Mouse (Mus musculus) hindbrain, embryonic 12.5 days (tissue): ENCODE results near the gene Tbc1d10a. TPM values are rescaled to one million over a fixed set of nuclear protein-coding genes. Genes with fewer than 3 reads are reported as not detected.
"Not testable (repeated sequence)": the region's sequence is repeated elsewhere in the genome, so short reads cannot be mapped to it uniquely, and the experiment has no call there.

Source experiments
- ATAC-seq: fragments of 200-750 bp; cut with Nextera tagmentation; 2 replicates; pipeline ENCODE4 v1.8.0; 2017; ENCODE audit warnings: moderate TSS enrichment; ENCODE audit not compliant: low FRiP score
- H3K27ac ChIP-seq: fragments of 300-500 bp; sonication (generic); 2 replicates; pipeline ENCODE4 v1.5.1; 2016; ENCODE audit warnings: mild to moderate bottlenecking
- H3K27me3 ChIP-seq: fragments of 300-500 bp; sonication (generic); 2 replicates; pipeline ENCODE4 v1.6.1; 2016; ENCODE audit warnings: mild to moderate bottlenecking
- H3K36me3 ChIP-seq: fragments of 300-500 bp; sonication (generic); 2 replicates; pipeline ENCODE4 v1.6.1; 2016; ENCODE audit warnings: mild to moderate bottlenecking
- H3K4me1 ChIP-seq: fragments of 300-500 bp; sonication (generic); 2 replicates; pipeline ENCODE4 v1.6.1; 2016
- H3K4me2 ChIP-seq: fragments of 300-500 bp; sonication (generic); replicated peaks from 2 replicates; pipeline ENCODE4 v1.6.1; 2016; ENCODE audit warnings: mild to moderate bottlenecking
- H3K4me3 ChIP-seq: fragments of 300-500 bp; sonication (generic); 2 replicates; pipeline ENCODE4 v1.5.1; 2016; ENCODE audit warnings: mild to moderate bottlenecking
- H3K9ac ChIP-seq: fragments of 300-500 bp; sonication (generic); 2 replicates; pipeline ENCODE4 v1.6.1; 2016; ENCODE audit warnings: mild to moderate bottlenecking, moderate library complexity
- H3K9me3 ChIP-seq: fragments of 300-500 bp; sonication (generic); replicated peaks from 2 replicates; pipeline ENCODE4 v1.6.1; 2016; ENCODE audit warnings: mild to moderate bottlenecking
- WGBS: fragments of 180-500 bp; shearing (Covaris S2); methylation state at CpG from one replicate; pipeline ENCODE4 v1.1.7; 2016; 5-methylcytosine and 5-hydroxymethylcytosine counted together
- polyA plus RNA-seq: library from polyadenylated mRNA; unstranded; fragments of >200 nt; fragmentation: Nextera tagmentation; extraction: Ambion mirVana; gene quantifications from 2 replicates; pipeline ENCODE4 v1.2.1, GENCODE M21; 2016

Tbc1d10a gene
- polyA plus RNA-seq, 1 experiment from 2014 or later = 29.2 TPM

DNA sequence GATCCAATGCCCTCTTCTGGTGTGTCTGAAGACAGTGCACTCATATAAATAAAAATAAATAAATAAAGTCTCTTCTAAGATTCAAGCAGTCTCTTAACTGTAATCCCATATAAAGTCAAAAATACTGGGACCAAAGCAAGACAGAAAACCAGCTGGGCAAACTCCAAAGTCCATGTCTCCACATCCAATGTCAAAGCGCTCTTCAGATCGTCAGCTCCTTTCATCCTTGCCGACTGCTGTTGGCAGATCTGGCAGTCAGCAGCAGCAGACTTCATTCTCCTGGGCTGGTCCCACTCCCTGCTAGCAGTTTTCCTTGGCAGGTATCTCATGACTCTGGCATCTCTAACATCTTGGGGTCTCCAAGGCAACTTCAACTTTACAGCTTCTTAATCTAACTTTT is 27.9 kb upstream of the Tbc1d10a start:
- no peak for ATAC-seq
- no peaks in the 10 kb centered on the region for H3K27me3 ChIP-seq
- H3K4me1 ChIP-seq = peaks cover 31% of the 10 kb centered on the region
- no peaks in the 10 kb centered on the region for H3K9me3 ChIP-seq
- peaks cover 24% of the 10 kb centered on the region for H3K36me3 ChIP-seq
- no peak overlapping the region for H3K4me2 ChIP-seq
- 96% methylated on average over 3 of the region's 3 CpGs for WGBS
- H3K4me3 ChIP-seq = no peak overlapping the region
- H3K9ac ChIP-seq = no peak overlapping the region
- H3K27ac ChIP-seq = no peak overlapping the region

GRCm38 (mm10) chr11:4159808-4160708 is 26.5 kb upstream of the Tbc1d10a start, which contains the start of the genes Ccdc157 and Sf3a1:
Gene Ccdc157 (minus strand): TSS chr11:4160293.
Gene Sf3a1 (plus strand): TSS chr11:4160350.
- no peaks in the 10 kb centered on the region for H3K27me3 ChIP-seq
- peak; percentile 98 for ATAC-seq
- peaks cover 38% of the 10 kb centered on the region for H3K36me3 ChIP-seq
- H3K9ac ChIP-seq = peak within 1 kb of the TSS; percentile 86
- H3K27ac ChIP-seq = peak within 1 kb of the TSS; percentile 95
- 2% methylated on average over 54 of the region's 54 CpGs for WGBS
- H3K9me3 ChIP-seq = no peaks in the 10 kb centered on the region
- H3K4me1 ChIP-seq = peaks cover 35% of the 10 kb centered on the region
- peak within 1 kb of the TSS; percentile 96 for H3K4me2 ChIP-seq
- peak within 1 kb of the TSS; percentile 91 for H3K4me3 ChIP-seq

DNA sequence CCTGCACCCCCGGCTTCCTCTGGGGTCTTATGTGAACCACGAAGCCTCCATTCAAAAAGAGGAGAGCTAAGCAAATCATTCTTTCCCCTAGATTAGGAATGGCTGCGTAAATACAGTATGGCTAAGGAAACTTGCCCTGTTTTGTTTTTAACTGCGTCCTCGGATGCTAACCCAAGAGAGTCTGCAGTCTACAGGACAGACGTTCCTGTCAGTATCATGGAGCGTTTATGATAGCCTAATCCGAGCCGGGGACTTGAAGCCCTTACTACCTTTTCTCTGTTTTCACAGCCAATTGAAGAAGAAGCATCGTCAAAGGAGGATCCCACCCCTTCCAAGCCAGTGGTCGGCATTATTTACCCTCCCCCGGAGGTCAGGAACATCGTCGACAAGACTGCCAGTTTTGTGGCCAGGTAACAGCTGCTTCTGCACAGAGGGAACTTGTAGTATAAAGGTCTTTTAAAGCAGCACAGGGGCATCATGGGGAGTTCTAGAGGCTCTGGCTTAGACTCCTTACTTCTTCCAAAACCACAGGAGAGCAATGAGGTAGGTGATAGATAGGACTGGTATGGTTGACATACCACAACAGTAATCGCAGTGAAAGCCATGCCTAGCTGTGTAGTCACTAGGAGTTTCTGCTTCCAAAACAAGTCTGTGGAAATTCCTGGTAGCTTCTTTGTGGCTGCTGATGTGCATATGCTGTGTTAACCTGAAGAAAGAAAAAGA is 25.7 kb upstream of the Tbc1d10a start:
- Histone ChIP-seq H3K9ac (peak overlapping the region; percentile 86), H3K4me3 (peak overlapping the region; percentile 91), H3K4me1 (peaks cover 35% of the 10 kb centered on the region), H3K4me2 (peak overlapping the region; percentile 96), H3K9me3 (no peaks in the 10 kb centered on the region), H3K27me3 (no peaks in the 10 kb centered on the region), H3K36me3 (peaks cover 47% of the 10 kb centered on the region), H3K27ac (peak overlapping the region; percentile 95)
- no peak for ATAC-seq
- WGBS = 8% methylated on average over 15 of the region's 15 CpGs

- Histone ChIP-seq H3K4me1 (peaks cover 26% of the 10 kb centered on the region), H3K27ac (no peak overlapping the region), H3K9me3 (no peaks in the 10 kb centered on the region), H3K36me3 (peaks cover 84% of the 10 kb centered on the region), H3K4me2 (no peak overlapping the region), H3K27me3 (no peaks in the 10 kb centered on the region), H3K9ac (no peak overlapping the region), H3K4me3 (no peak overlapping the region)
- WGBS = 79% methylated on average over 2 of the region's 2 CpGs
- ATAC-seq = no peak
Measured at GRCm38 (mm10) chr11:4164701-4165100, 21.9 kb upstream of the Tbc1d10a start.

- no peaks in the 10 kb centered on the region for H3K9me3 ChIP-seq
- no peak for ATAC-seq
- no peak overlapping the region for H3K9ac ChIP-seq
- no peaks in the 10 kb centered on the region for H3K27me3 ChIP-seq
- H3K27ac ChIP-seq = no peak overlapping the region
- 96% methylated on average over 7 of the region's 7 CpGs for WGBS
- peaks cover 99% of the 10 kb centered on the region for H3K36me3 ChIP-seq
- no peak overlapping the region for H3K4me2 ChIP-seq
- peaks cover 17% of the 10 kb centered on the region for H3K4me1 ChIP-seq
- no peak overlapping the region for H3K4me3 ChIP-seq
Measured at GRCm38 (mm10) chr11:4166467-4167090, 20.0 kb upstream of the Tbc1d10a start.

- H3K4me1 ChIP-seq = no peaks in the 10 kb centered on the region
- H3K27ac ChIP-seq = no peak overlapping the region
- H3K9me3 ChIP-seq = no peaks in the 10 kb centered on the region
- WGBS = 86% methylated on average over 5 of the region's 5 CpGs
- H3K27me3 ChIP-seq = no peaks in the 10 kb centered on the region
- H3K4me2 ChIP-seq = no peak overlapping the region
- H3K9ac ChIP-seq = no peak overlapping the region
- H3K4me3 ChIP-seq = no peak overlapping the region
- ATAC-seq = no peak
- peaks cover 100% of the 10 kb centered on the region for H3K36me3 ChIP-seq
Measured at GRCm38 (mm10) chr11:4174586-4174985, 12.0 kb upstream of the Tbc1d10a start.

- Histone ChIP-seq H3K4me2 (no peak overlapping the region), H3K36me3 (peaks cover 99% of the 10 kb centered on the region), H3K9ac (no peak overlapping the region), H3K9me3 (no peaks in the 10 kb centered on the region), H3K27ac (no peak overlapping the region), H3K4me1 (no peaks in the 10 kb centered on the region), H3K4me3 (no peak overlapping the region), H3K27me3 (no peaks in the 10 kb centered on the region)
- 87% methylated on average over 4 of the region's 4 CpGs for WGBS
- no peak for ATAC-seq
Measured at GRCm38 (mm10) chr11:4177716-4178115, 8.9 kb upstream of the Tbc1d10a start.

- no peak overlapping the region for H3K4me3 ChIP-seq
- H3K27ac ChIP-seq = no peak overlapping the region
- H3K36me3 ChIP-seq = peaks cover 61% of the 10 kb centered on the region
- peaks cover under 1% of the 10 kb centered on the region for H3K4me1 ChIP-seq
- H3K4me2 ChIP-seq = no peak overlapping the region
- WGBS = 14% methylated on average over 1 of the region's 1 CpGs
- no peaks in the 10 kb centered on the region for H3K9me3 ChIP-seq
- no peak for ATAC-seq
- no peaks in the 10 kb centered on the region for H3K27me3 ChIP-seq
- H3K9ac ChIP-seq = no peak overlapping the region
Measured at GRCm38 (mm10) chr11:4182061-4182460, 4.5 kb upstream of the Tbc1d10a start.

- Histone ChIP-seq H3K9me3 (no peaks in the 10 kb centered on the region), H3K27me3 (no peaks in the 10 kb centered on the region)
Measured at GRCm38 (mm10) chr11:4183511-4183910, 3.1 kb upstream of the Tbc1d10a start.

GRCm38 (mm10) chr11:4184251-4184952 is 2.2 kb upstream of the Tbc1d10a start:
- H3K27ac ChIP-seq = no peak overlapping the region
- WGBS = 78% methylated on average over 4 of the region's 4 CpGs

More at GRCm38 (mm10) chr11:4183511-4183910, 3.1 kb upstream of the Tbc1d10a start:
- H3K36me3 ChIP-seq = peaks cover 46% of the 10 kb centered on the region
- H3K4me2 ChIP-seq = no peak overlapping the region
- H3K27ac ChIP-seq = no peak overlapping the region; the same call in 1 of the 2 replicates
- H3K4me3 ChIP-seq = no peak overlapping the region
- peaks cover 11% of the 10 kb centered on the region for H3K4me1 ChIP-seq
- no peak overlapping the region for H3K9ac ChIP-seq
- ATAC-seq = no peak

GRCm38 (mm10) chr11:4185480-4185879 is 1.1 kb upstream of the Tbc1d10a start:
- not testable (repeated sequence) for H3K9me3 ChIP-seq, ATAC-seq, H3K4me2 ChIP-seq, H3K27me3 ChIP-seq, H3K9ac ChIP-seq, H3K4me3 ChIP-seq, H3K27ac ChIP-seq
- WGBS = 96% methylated on average over 6 of the region's 6 CpGs
- Histone ChIP-seq H3K36me3 (peaks cover 27% of the 10 kb centered on the region), H3K4me1 (peaks cover 14% of the 10 kb centered on the region)

More at GRCm38 (mm10) chr11:4184251-4184952, 2.2 kb upstream of the Tbc1d10a start:
- Histone ChIP-seq H3K4me1 (peaks cover 11% of the 10 kb centered on the region), H3K9ac (no peak overlapping the region), H3K4me2 (no peak overlapping the region), H3K4me3 (no peak overlapping the region), H3K36me3 (peaks cover 37% of the 10 kb centered on the region), H3K27me3 (no peaks in the 10 kb centered on the region), H3K9me3 (no peaks in the 10 kb centered on the region)
- no peak for ATAC-seq
